Mouse (Mus musculus): ENCODE data around the gene Lifr.

DNA sequence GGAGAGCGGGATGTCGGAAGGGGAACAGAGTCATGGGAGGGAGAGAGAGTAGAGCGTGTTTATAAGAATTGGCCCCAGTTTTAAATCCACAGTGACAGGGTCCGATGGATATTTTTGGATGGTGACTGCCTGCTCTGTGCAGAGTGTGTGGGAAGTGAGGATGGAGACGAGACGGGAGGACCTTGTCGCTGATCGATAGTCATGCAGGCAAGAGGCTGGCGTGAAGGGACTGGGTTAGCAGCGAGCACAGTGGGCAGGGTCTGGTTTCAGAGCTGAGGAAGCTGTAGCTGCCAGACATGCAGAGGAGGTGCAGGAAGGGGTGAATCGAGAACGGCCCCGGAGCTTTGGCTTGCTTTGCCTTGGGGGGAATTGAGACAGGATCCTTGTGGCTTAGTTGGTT is 50.8 kb downstream of the Lifr start:
- TF ChIP-seq POLR2A (IDR thresholded peaks at IDR 0.05; ENCODE audit: control insufficient read depth, extremely low read depth, insufficient read depth, low read length, poor library complexity) (no peak), CTCF (IDR thresholded peaks at IDR 0.05; ENCODE audit: borderline replicate concordance, control insufficient read depth, extremely low read depth, insufficient read depth, low read length, poor library complexity) (no peak)

Measured in thymus, adult 2 months (tissue).